8 mouse cellular contexts compared by ENCODE assay signal in genomic region chr13:76802051-76802728, GRCm38 (mm10).
DNase-seq lines count a peak whose midpoint lies in the region; ATAC-seq and TF ChIP-seq lines count a peak whose summit lies in the region.

No protein-coding gene starts in this region.

- no peaks in the 10 kb centered on the region for H3K36me3 ChIP-seq in hindbrain, embryonic 15.5 days
- H3K36me3 ChIP-seq in neural tube, embryonic 13.5 days: no peaks in the 10 kb centered on the region

- no peak overlapping the region for H3K9ac ChIP-seq in hindbrain, embryonic 15.5 days
- no peak overlapping the region for H3K9ac ChIP-seq in neural tube, embryonic 13.5 days

- ATAC-seq in hindbrain, embryonic 15.5 days (ENCODE audit: low FRiP score, low read depth): peak; percentile 91
- peak; percentile 87 for ATAC-seq in neural tube, embryonic 13.5 days (ENCODE audit: low read depth)

- intact Hi-C loops in heart, postnatal 25 days (cut with DNase I): no loop called here

- TF ChIP-seq CTCF in brain, embryonic 14.5 days (IDR thresholded peaks at IDR 0.05; ENCODE audit: borderline replicate concordance, extremely low read depth, insufficient read depth, insufficient read length): peak; percentile 74; the same call in 1 of the 2 replicates

- H3K9me3 ChIP-seq in hindbrain, embryonic 15.5 days: no peaks in the 10 kb centered on the region
- H3K9me3 ChIP-seq in neural tube, embryonic 13.5 days: no peaks in the 10 kb centered on the region

- peak; percentile 26 to 69 for DNase-seq in layer of hippocampus, adult 18-20 months (ENCODE audit: low spot score in 2 of 2)
- no peak for DNase-seq in layer of hippocampus, postnatal 25 days (ENCODE audit: extremely low spot score in 1 of 2, low spot score in 1 of 2)
- DNase-seq in brain, embryonic 14.5 days (ENCODE audit: low read depth): peak; percentile 91
- no peak for DNase-seq in thymus, postnatal 36 days
- DNase-seq in adrenal gland, adult 2 months: no peak
- no peak for DNase-seq in heart, postnatal 25 days (ENCODE audit: low spot score)

- no peaks in the 10 kb centered on the region for H3K27me3 ChIP-seq in hindbrain, embryonic 15.5 days
- no peaks in the 10 kb centered on the region for H3K27me3 ChIP-seq in neural tube, embryonic 13.5 days

- no peak overlapping the region for H3K4me2 ChIP-seq in hindbrain, embryonic 15.5 days
- H3K4me2 ChIP-seq in neural tube, embryonic 13.5 days: no peak overlapping the region

- no peak for TF ChIP-seq POLR2A in brain, embryonic 14.5 days (IDR thresholded peaks at IDR 0.05; ENCODE audit: borderline replicate concordance, extremely low read depth, insufficient read depth, insufficient read length, poor library complexity, severe bottlenecking)

- H3K4me1 ChIP-seq in hindbrain, embryonic 15.5 days (replicated peaks): peaks cover 5% of the 10 kb centered on the region; the same call in 1 of the 2 replicates
- H3K4me1 ChIP-seq in neural tube, embryonic 13.5 days (replicated peaks): peaks cover 4% of the 10 kb centered on the region; the same call in 1 of the 2 replicates

- H3K4me3 ChIP-seq in hindbrain, embryonic 15.5 days: no peak overlapping the region
- no peak overlapping the region for H3K4me3 ChIP-seq in neural tube, embryonic 13.5 days

- WGBS in hindbrain, embryonic 15.5 days: 28% methylated on average over 3 of the region's 3 CpGs
- 36% methylated on average over 3 of the region's 3 CpGs for WGBS in neural tube, embryonic 13.5 days

- 0 out of 2 replicates have a peak overlapping the region, but pooled peaks have one; percentile 50 for H3K27ac ChIP-seq in hindbrain, embryonic 15.5 days (replicated peaks)
- 0 out of 2 replicates have a peak overlapping the region, but pooled peaks have one; percentile 28 for H3K27ac ChIP-seq in neural tube, embryonic 13.5 days (replicated peaks)

Comparison
In these comparisons a context has a peak if more than half of its experiments do, and no peak if none do; other contexts are left out.
1. DNase-seq: peak in layer of hippocampus, adult 18-20 months (2 of 2) and brain, embryonic 14.5 days (single experiment); none in layer of hippocampus, postnatal 25 days (0 of 2), thymus, postnatal 36 days (0 of 2), adrenal gland, adult 2 months (single experiment) and heart, postnatal 25 days (single experiment).